Mouse (Mus musculus) heart, embryonic 11.5 days (tissue): ENCODE results near the gene Zbtb12. TPM values are rescaled to one million over a fixed set of nuclear protein-coding genes. Genes with fewer than 3 reads are reported as not detected.

Experiments
- ATAC-seq: fragments of 200-750 bp; cut with Nextera tagmentation; replicated peaks from 2 replicates; pipeline ENCODE4 v1.8.0; 2017; ENCODE audit warnings: moderate library complexity; ENCODE audit not compliant: insufficient number of reproducible peaks, low FRiP score, low TSS enrichment
- H3K27ac ChIP-seq: fragments of 300-500 bp; sonication (generic); 2 replicates; pipeline ENCODE4 v1.5.1; 2014; ENCODE audit warnings: mild to moderate bottlenecking, low read depth, low read length
- H3K27me3 ChIP-seq: fragments of 300-500 bp; sonication (generic); 2 replicates; pipeline ENCODE4 v1.6.1; 2014; ENCODE audit warnings: mild to moderate bottlenecking, low read length, mixed read lengths; ENCODE audit not compliant: control insufficient read depth, insufficient read depth
- H3K36me3 ChIP-seq: fragments of 300-500 bp; sonication (generic); 2 replicates; pipeline ENCODE4 v1.6.1; 2014; ENCODE audit warnings: mild to moderate bottlenecking, low read length, moderate library complexity, mixed read lengths; ENCODE audit not compliant: control insufficient read depth, insufficient read depth
- H3K4me1 ChIP-seq: fragments of 300-500 bp; sonication (generic); 2 replicates; pipeline ENCODE4 v1.6.1; 2014; ENCODE audit warnings: low read length; ENCODE audit not compliant: control insufficient read depth, insufficient read depth
- H3K4me2 ChIP-seq: fragments of 300-500 bp; sonication (generic); 2 replicates; pipeline ENCODE4 v1.6.1; 2014; ENCODE audit warnings: mild to moderate bottlenecking, moderate library complexity
- H3K4me3 ChIP-seq: fragments of 300-500 bp; sonication (generic); 2 replicates; pipeline ENCODE4 v1.5.1; 2014; ENCODE audit warnings: low read depth, low read length
- H3K9ac ChIP-seq: fragments of 300-500 bp; sonication (generic); 2 replicates; pipeline ENCODE4 v1.6.1; 2014; ENCODE audit warnings: mild to moderate bottlenecking, low read depth, low read length, moderate library complexity
- H3K9me3 ChIP-seq: fragments of 300-500 bp; sonication (generic); replicated peaks from 2 replicates; pipeline ENCODE4 v1.6.1; 2016; ENCODE audit warnings: low read length; ENCODE audit not compliant: control insufficient read depth
- WGBS: fragments of 180-500 bp; shearing (Covaris S2); extraction: QIAGEN DNeasy Blood & Tissue Kit; methylation state at CpG from one replicate; pipeline ENCODE4 v1.1.7; 2014; ENCODE audit not compliant: insufficient replicate concordance; 5-methylcytosine and 5-hydroxymethylcytosine counted together
- polyA plus RNA-seq: library from polyadenylated mRNA; unstranded; fragments of >200 nt; fragmentation: Nextera tagmentation; extraction: Ambion mirVana; gene quantifications from 2 replicates; pipeline ENCODE4 v1.2.1, GENCODE M21; 2014

Zbtb12 gene
- polyA plus RNA-seq, 1 experiment from 2014 or later = 0.59 TPM

DNA sequence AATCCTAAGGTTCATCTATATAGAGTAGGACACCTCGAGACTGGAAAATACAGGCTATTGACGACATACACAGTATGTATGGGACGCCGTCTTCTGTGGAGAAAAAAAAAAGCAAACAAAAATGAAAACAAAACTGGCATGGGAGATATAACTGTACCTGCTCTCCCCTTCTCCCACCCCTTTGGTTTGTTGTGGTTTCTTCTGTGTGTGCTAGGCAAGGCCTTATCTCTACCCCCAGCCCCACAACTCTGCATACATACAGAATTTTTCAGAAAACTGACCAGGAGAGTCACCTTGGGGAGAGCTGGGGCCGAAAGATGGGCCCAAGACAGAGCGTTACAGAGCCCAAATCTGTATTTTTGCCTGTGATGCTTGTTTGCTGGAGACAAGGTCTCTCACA, 5.4 kb downstream of the Zbtb12 start:
- H3K9ac ChIP-seq = no peak overlapping the region
- no peak overlapping the region for H3K4me3 ChIP-seq
- no peak overlapping the region for H3K4me2 ChIP-seq
- no peaks in the 10 kb centered on the region for H3K36me3 ChIP-seq
- no peaks in the 10 kb centered on the region; the same call in 1 of the 2 replicates for H3K27me3 ChIP-seq
- H3K27ac ChIP-seq = no peak overlapping the region
- no peaks in the 10 kb centered on the region for H3K9me3 ChIP-seq
- H3K4me1 ChIP-seq = 0 out of 2 replicates have a peak, but pooled peaks cover 4% of the 10 kb centered on the region
- 86% methylated on average over 6 of the region's 6 CpGs for WGBS
- no peak for ATAC-seq

DNA sequence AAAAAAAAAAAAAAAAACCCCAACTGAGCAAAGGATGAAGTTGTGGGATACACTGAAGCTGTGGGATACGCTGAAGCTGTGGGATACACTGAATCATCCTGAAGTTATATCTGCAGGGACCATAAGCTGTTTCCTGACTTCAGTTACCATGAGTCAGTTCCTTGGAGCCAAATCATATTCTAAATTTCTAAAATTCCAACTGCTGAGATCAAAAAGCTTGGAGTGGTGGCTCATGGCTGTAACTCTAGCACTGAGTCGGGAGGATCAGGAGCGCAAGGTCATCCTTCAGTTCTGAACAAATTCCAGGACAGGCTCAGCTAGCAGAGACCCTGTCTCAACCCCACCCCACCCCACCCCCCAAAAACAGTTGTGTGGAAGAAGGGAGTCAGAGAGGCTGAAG, 6.3 kb downstream of the Zbtb12 start:
- H3K4me2 ChIP-seq = no peak overlapping the region
- H3K9me3 ChIP-seq = no peaks in the 10 kb centered on the region
- H3K36me3 ChIP-seq = no peaks in the 10 kb centered on the region
- no peak for ATAC-seq
- H3K27me3 ChIP-seq = no peaks in the 10 kb centered on the region; the same call in 1 of the 2 replicates
- H3K4me1 ChIP-seq = 0 out of 2 replicates have a peak, but pooled peaks cover 4% of the 10 kb centered on the region
- no peak overlapping the region for H3K4me3 ChIP-seq
- H3K9ac ChIP-seq = no peak overlapping the region
- 69% methylated on average over 3 of the region's 3 CpGs for WGBS
- no peak overlapping the region for H3K27ac ChIP-seq

GRCm38 (mm10) chr17:34887942-34888341, 8.7 kb downstream of the Zbtb12 start:
- Histone ChIP-seq H3K36me3 (no peaks in the 10 kb centered on the region), H3K27ac (no peak overlapping the region), H3K4me3 (no peak overlapping the region), H3K27me3 (no peaks in the 10 kb centered on the region), H3K9me3 (no peaks in the 10 kb centered on the region), H3K4me1 (0 out of 2 replicates have a peak, but pooled peaks cover 4% of the 10 kb centered on the region), H3K4me2 (no peak overlapping the region), H3K9ac (no peak overlapping the region)
- 77% methylated on average over 5 of the region's 5 CpGs for WGBS
- no peak for ATAC-seq

DNA sequence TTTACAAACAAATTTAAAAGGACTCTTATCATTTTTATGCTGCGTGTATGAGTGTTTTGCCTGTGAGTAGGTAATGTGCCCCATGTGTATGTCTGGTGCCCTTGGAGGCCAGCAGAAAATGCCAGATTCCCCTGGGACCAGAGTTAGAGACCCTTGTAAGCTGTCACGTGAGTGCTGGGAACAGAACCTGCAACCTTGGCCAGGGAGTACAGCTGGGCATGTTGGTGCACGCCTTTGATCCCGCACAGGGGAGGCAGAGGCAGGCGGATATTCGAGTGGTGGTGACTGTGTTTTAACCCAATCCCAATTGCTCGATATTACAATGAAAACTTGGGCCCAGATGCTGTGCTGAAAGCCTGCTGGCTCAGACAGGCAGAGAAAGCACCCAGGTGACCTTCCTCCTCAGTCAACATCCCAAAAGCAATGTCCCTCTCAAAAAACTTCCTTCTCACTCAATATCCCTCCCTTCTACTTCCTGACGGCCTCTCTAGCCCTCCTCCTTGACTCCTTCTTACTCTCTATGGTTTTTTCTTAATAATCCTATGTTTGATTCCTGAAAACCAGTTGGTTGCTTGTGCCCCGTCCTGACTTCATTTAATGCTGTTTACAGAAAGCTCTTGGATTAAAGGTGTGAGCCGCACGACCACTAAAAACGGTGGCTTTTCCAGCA, 10.9 kb downstream of the Zbtb12 start:
- no peak overlapping the region for H3K9ac ChIP-seq
- peaks cover 10% of the 10 kb centered on the region for H3K4me1 ChIP-seq
- no peaks in the 10 kb centered on the region for H3K9me3 ChIP-seq
- no peak for ATAC-seq
- 83% methylated on average over 12 of the region's 12 CpGs for WGBS
- no peaks in the 10 kb centered on the region for H3K27me3 ChIP-seq
- H3K4me2 ChIP-seq = no peak overlapping the region
- no peaks in the 10 kb centered on the region for H3K36me3 ChIP-seq
- H3K4me3 ChIP-seq = no peak overlapping the region
- no peak overlapping the region for H3K27ac ChIP-seq

DNA sequence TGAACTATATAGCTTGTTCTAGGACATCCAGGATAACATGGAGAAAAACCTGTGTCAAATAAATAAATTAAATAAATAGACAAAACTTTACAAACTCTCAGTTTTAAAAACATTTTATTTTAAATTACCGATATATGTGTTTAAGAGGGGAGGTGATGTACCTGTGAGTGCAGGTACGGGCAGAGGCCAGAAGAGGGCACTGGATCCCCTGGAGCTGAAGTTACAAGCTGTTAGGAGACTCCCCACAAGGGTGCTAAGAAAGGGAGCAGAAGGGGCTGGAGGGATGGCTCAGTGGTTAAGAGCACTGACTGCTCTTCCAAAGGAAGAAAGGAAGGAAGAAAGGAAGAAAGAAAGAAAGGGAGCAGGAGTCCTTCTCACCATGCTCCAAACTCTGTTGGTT, 12.1 kb downstream of the Zbtb12 start:
- H3K9me3 ChIP-seq = no peaks in the 10 kb centered on the region
- peaks cover 17% of the 10 kb centered on the region for H3K4me1 ChIP-seq

GRCm38 (mm10) chr17:34893072-34893824, 14.0 kb downstream of the Zbtb12 start:
- H3K9ac ChIP-seq = 0 out of 2 replicates have a peak overlapping the region, but pooled peaks have one; percentile 96
- ATAC-seq = no peak
- H3K4me1 ChIP-seq = peaks cover 29% of the 10 kb centered on the region
- peak overlapping the region; percentile 95 for H3K4me3 ChIP-seq
- 75% methylated on average over 12 of the region's 12 CpGs for WGBS
- peak overlapping the region; percentile 92 for H3K4me2 ChIP-seq
- H3K27me3 ChIP-seq = no peaks in the 10 kb centered on the region
- peak overlapping the region; percentile 89 for H3K27ac ChIP-seq
- peaks cover 9% of the 10 kb centered on the region for H3K36me3 ChIP-seq
- no peaks in the 10 kb centered on the region for H3K9me3 ChIP-seq

More for the DNA sequence above, 12.1 kb downstream of the Zbtb12 start:
- Histone ChIP-seq H3K4me2 (no peak overlapping the region), H3K9ac (no peak overlapping the region), H3K27ac (no peak overlapping the region), H3K4me3 (no peak overlapping the region), H3K27me3 (no peaks in the 10 kb centered on the region), H3K36me3 (peaks cover 8% of the 10 kb centered on the region)
- 92% methylated on average over 2 of the region's 2 CpGs for WGBS
- no peak for ATAC-seq

GRCm38 (mm10) chr17:34894074-34894597, 14.9 kb downstream of the Zbtb12 start:
- H3K4me1 ChIP-seq = peaks cover 29% of the 10 kb centered on the region
- peak overlapping the region; percentile 96 for H3K9ac ChIP-seq
- WGBS = 2% methylated on average over 37 of the region's 51 CpGs
- H3K4me2 ChIP-seq = peak overlapping the region; percentile 92
- H3K27me3 ChIP-seq = no peaks in the 10 kb centered on the region
- peak overlapping the region; percentile 89 for H3K27ac ChIP-seq
- H3K36me3 ChIP-seq = peaks cover 9% of the 10 kb centered on the region
- H3K4me3 ChIP-seq = peak overlapping the region; percentile 95
- ATAC-seq = peak; percentile 81
- H3K9me3 ChIP-seq = no peaks in the 10 kb centered on the region

- WGBS = 10% methylated on average over 51 of the region's 51 CpGs
- peak; percentile 6; the same call in 1 of the 2 replicates for ATAC-seq
- Histone ChIP-seq H3K27ac (peak overlapping the region; percentile 89), H3K4me2 (peak overlapping the region; percentile 92), H3K9ac (peak overlapping the region; percentile 96), H3K4me1 (peaks cover 29% of the 10 kb centered on the region), H3K9me3 (no peaks in the 10 kb centered on the region), H3K27me3 (no peaks in the 10 kb centered on the region), H3K36me3 (peaks cover 9% of the 10 kb centered on the region), H3K4me3 (peak overlapping the region; percentile 95)
These were observed 15.7 kb downstream of the Zbtb12 start for GRCm38 (mm10) chr17:34894801-34895530.
